Comparison of ENCODE assay signal across 11 mouse cellular contexts in the genomic region with DNA sequence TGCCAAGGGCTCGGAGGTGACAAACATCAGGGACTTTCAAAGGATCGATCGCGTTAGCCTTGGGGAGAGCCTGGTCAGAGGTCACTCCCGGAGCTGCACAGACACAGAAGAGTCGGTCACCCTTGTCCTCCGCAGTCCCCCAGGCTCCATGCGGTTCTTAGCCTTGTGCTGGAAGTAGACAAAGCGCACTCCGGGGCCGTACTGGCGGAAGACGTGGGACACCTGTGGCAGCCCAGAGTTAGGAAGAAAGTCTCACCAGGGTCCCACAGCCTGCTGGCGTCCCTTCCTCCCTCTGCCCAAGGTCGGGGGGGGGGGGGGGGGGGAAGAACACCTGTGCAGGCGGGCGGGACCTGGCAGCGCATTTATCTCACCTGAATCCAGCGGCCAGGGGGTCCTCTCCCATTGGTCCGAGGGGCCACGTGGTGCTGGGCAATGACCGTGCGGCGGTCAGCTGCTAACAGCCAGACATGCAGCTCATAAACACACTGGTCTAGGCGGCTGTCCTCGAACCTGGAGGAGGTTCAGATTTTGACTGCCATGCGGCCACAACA. TPM values are rescaled to one million over a fixed set of nuclear protein-coding genes. Genes with fewer than 3 reads are reported as not detected.
A peak's percentile ranks its signal among the peaks of the same experiment; 100 is the strongest.
DNase-seq lines count a peak whose midpoint lies in the region; ATAC-seq and TF ChIP-seq lines count a peak whose summit lies in the region.
"Had no signal": no experiment of that assay in that cellular context is flagged by ENCODE, and none has a peak within 500 bp of the region (broad histone marks: within the 10 kb centered on the region; RNA-seq: fewer than 3 reads in every experiment).

No protein-coding gene starts in this region.

- H3K4me1 ChIP-seq in testis, adult 2 months (ENCODE audit: control insufficient read depth, insufficient read depth, low read length), result peaks cover 31% of the 10 kb centered on the region
- peaks cover 13% of the 10 kb centered on the region; the same call in 1 of the 2 replicates for H3K4me1 ChIP-seq in intestine, embryonic 15.5 days (replicated peaks)
- H3K4me1 ChIP-seq in liver, embryonic 14.5 days (replicated peaks; ENCODE audit: control insufficient read depth in 2 of 2, insufficient read depth in 2 of 2, low read length in 1 of 2), result no peaks in the 10 kb centered on the region

- H3K9ac ChIP-seq in intestine, embryonic 15.5 days, result no peak overlapping the region
- H3K9ac ChIP-seq in liver, embryonic 14.5 days (replicated peaks), result no peak overlapping the region
- H3K9ac ChIP-seq: embryonic facial prominence, embryonic 15.5 days had no signal

- no peaks in the 10 kb centered on the region for H3K36me3 ChIP-seq in testis, adult 2 months (ENCODE audit: control insufficient read depth, insufficient read depth, low read length)
- no peaks in the 10 kb centered on the region for H3K36me3 ChIP-seq in intestine, embryonic 15.5 days
- H3K36me3 ChIP-seq in liver, embryonic 14.5 days (replicated peaks; ENCODE audit: control insufficient read depth, insufficient read depth, low read depth), result no peaks in the 10 kb centered on the region
- H3K36me3 ChIP-seq: embryonic facial prominence, embryonic 15.5 days had no signal

- peaks cover 4% of the 10 kb centered on the region for H3K27me3 ChIP-seq in testis, adult 2 months (ENCODE audit: control insufficient read depth, insufficient read depth, low read length)
- H3K27me3 ChIP-seq in intestine, embryonic 15.5 days (replicated peaks), result peaks cover 24% of the 10 kb centered on the region
- peaks cover 25% of the 10 kb centered on the region for H3K27me3 ChIP-seq in liver, embryonic 14.5 days (ENCODE audit: control insufficient read depth, insufficient read depth, low read length)

- intact Hi-C loops in left cerebral cortex, postnatal 10 days (cut with DNase I), result no loop called here

- 0 out of 2 replicates have a peak overlapping the region, but pooled peaks have one; percentile 3 for H3K4me3 ChIP-seq in testis, adult 2 months (ENCODE audit: control insufficient read depth, low read depth, low read length)
- H3K4me3 ChIP-seq in intestine, embryonic 15.5 days (replicated peaks), result peak overlapping the region; percentile 19
- no peak overlapping the region for H3K4me3 ChIP-seq in liver, embryonic 14.5 days (ENCODE audit: insufficient read depth in 1 of 2, low read depth in 2 of 2, low read length in 2 of 2)
- H3K4me3 ChIP-seq in layer of hippocampus, adult 2 months, result no peak overlapping the region
- H3K4me3 ChIP-seq: embryonic facial prominence, embryonic 15.5 days had no signal

- no peak for DNase-seq in testis, postnatal 10 days (ENCODE audit: low spot score)
- DNase-seq in liver, embryonic 14.5 days (ENCODE audit: low read depth in 3 of 3, low spot score in 3 of 3), result no peak
- DNase-seq in yolk sac, embryonic 10.5 days (ENCODE audit: low spot score), result peak; percentile 84
- DNase-seq in left cerebral cortex, postnatal 10 days (ENCODE audit: extremely low spot score in 1 of 2, low spot score in 2 of 2), result no peak
- no peak for DNase-seq in layer of hippocampus, adult 2 months (ENCODE audit: low spot score in 2 of 2)
- DNase-seq in lung, postnatal 14 days, result no peak
- DNase-seq: lung, adult 2 months; thymus, adult 2 months had no signal

- H3K27ac ChIP-seq in testis, adult 2 months (ENCODE audit: control insufficient read depth, insufficient read depth, low read depth, low read length), result no peak overlapping the region
- no peak overlapping the region for H3K27ac ChIP-seq in intestine, embryonic 15.5 days
- no peak overlapping the region for H3K27ac ChIP-seq in liver, embryonic 14.5 days
- H3K27ac ChIP-seq in layer of hippocampus, adult 2 months, result no peak overlapping the region
- H3K27ac ChIP-seq: embryonic facial prominence, embryonic 15.5 days had no signal

- H3K4me2 ChIP-seq in intestine, embryonic 15.5 days (replicated peaks), result peak overlapping the region; percentile 55
- H3K4me2 ChIP-seq in liver, embryonic 14.5 days (ENCODE audit: low read depth), result peak overlapping the region; percentile 20
- H3K4me2 ChIP-seq: embryonic facial prominence, embryonic 15.5 days had no signal

- TF ChIP-seq POLR2A in testis, adult 2 months (IDR thresholded peaks at IDR 0.05; ENCODE audit: control insufficient read depth, low read depth, low read length), result no peak

- WGBS in intestine, embryonic 15.5 days, result 4% methylated on average over 23 of the region's 27 CpGs
- WGBS in liver, embryonic 14.5 days (ENCODE audit: insufficient replicate concordance), result 14% methylated on average over 22 of the region's 27 CpGs

- H3K9me3 ChIP-seq in intestine, embryonic 15.5 days, result no peaks in the 10 kb centered on the region
- no peaks in the 10 kb centered on the region for H3K9me3 ChIP-seq in liver, embryonic 14.5 days (ENCODE audit: control insufficient read depth, low read length)
- H3K9me3 ChIP-seq: embryonic facial prominence, embryonic 15.5 days had no signal

- ATAC-seq in intestine, embryonic 15.5 days, result peak; percentile 63
- ATAC-seq in liver, embryonic 14.5 days (ENCODE audit: insufficient read depth), result no peak

- no peak for TF ChIP-seq EP300 in liver, embryonic 14.5 days (IDR thresholded peaks at IDR 0.05; ENCODE audit: low read depth)

- TF ChIP-seq CTCF in testis, adult 2 months (IDR thresholded peaks at IDR 0.05; ENCODE audit: control insufficient read depth, insufficient read depth, insufficient replicate concordance, low read depth, low read length), result no peak
- TF ChIP-seq CTCF in liver, embryonic 14.5 days (IDR thresholded peaks at IDR 0.05; ENCODE audit: low read depth), result no peak
- TF ChIP-seq CTCF in layer of hippocampus, adult 2 months (conservative IDR thresholded peaks at IDR 0.05), result no peak

RNA-seq across cellular contexts. Expression of gene Nccrp1, which starts 2.9 kb away (rescaled TPM):
- polyA plus RNA-seq in testis, adult 2 months (2012; rRNA removed), result 0.62 and 0.70 TPM in 2 replicates
- not detected in 2 replicates for polyA plus RNA-seq in intestine, embryonic 15.5 days (2015; fragmentation: Nextera tagmentation; extraction: Ambion mirVana)
- 0.05 TPM in 1 of 2 replicates, not detected in the other for polyA plus RNA-seq in liver, embryonic 14.5 days (2012; rRNA removed)
- polyA plus RNA-seq in liver, embryonic 14.5 days (2014; fragmentation: Nextera tagmentation; extraction: Ambion mirVana), result not detected in 2 replicates
- total RNA-seq in left cerebral cortex, postnatal 10 days (2021), result under 1 TPM in 1 of 2 experiments, not detected in 1; 0.21 TPM
- total RNA-seq in layer of hippocampus, adult 2 months (2021), result under 1 TPM; 0.23 to 0.47 TPM

RNA-seq across cellular contexts. Expression of gene Sycn, which starts 3.4 kb away (rescaled TPM):
- polyA plus RNA-seq in testis, adult 2 months (2012; rRNA removed), result 0.24 and 0.31 TPM in 2 replicates
- polyA plus RNA-seq in intestine, embryonic 15.5 days (2015; fragmentation: Nextera tagmentation; extraction: Ambion mirVana), result 33.3 and 122 TPM in 2 replicates
- not detected in 2 replicates for polyA plus RNA-seq in liver, embryonic 14.5 days (2012; rRNA removed)
- polyA plus RNA-seq in liver, embryonic 14.5 days (2014; fragmentation: Nextera tagmentation; extraction: Ambion mirVana), result not detected in 2 replicates
- not detected for total RNA-seq in left cerebral cortex, postnatal 10 days (2021)
- not detected for total RNA-seq in layer of hippocampus, adult 2 months (2021)
- polyA plus RNA-seq: embryonic facial prominence, embryonic 15.5 days; lung, adult 2 months had no signal

RNA-seq across cellular contexts. Expression of gene Ifnl3, which starts 21.5 kb away (rescaled TPM):
- not detected in 2 replicates for polyA plus RNA-seq in testis, adult 2 months (2012; rRNA removed)
- not detected in 2 replicates for polyA plus RNA-seq in intestine, embryonic 15.5 days (2015; fragmentation: Nextera tagmentation; extraction: Ambion mirVana)
- polyA plus RNA-seq in liver, embryonic 14.5 days (2012; rRNA removed), result not detected in 2 replicates
- polyA plus RNA-seq in liver, embryonic 14.5 days (2014; fragmentation: Nextera tagmentation; extraction: Ambion mirVana), result not detected in 2 replicates
- not detected for total RNA-seq in left cerebral cortex, postnatal 10 days (2021)
- not detected for total RNA-seq in layer of hippocampus, adult 2 months (2021)
- polyA plus RNA-seq: embryonic facial prominence, embryonic 15.5 days; lung, adult 2 months had no signal

RNA-seq across cellular contexts. Expression of gene Ifnl2, which starts 33.9 kb away (rescaled TPM):
- polyA plus RNA-seq in testis, adult 2 months (2012; rRNA removed), result not detected in 2 replicates
- not detected in 2 replicates for polyA plus RNA-seq in intestine, embryonic 15.5 days (2015; fragmentation: Nextera tagmentation; extraction: Ambion mirVana)
- not detected in 2 replicates for polyA plus RNA-seq in liver, embryonic 14.5 days (2012; rRNA removed)
- polyA plus RNA-seq in liver, embryonic 14.5 days (2014; fragmentation: Nextera tagmentation; extraction: Ambion mirVana), result not detected in 2 replicates
- total RNA-seq in left cerebral cortex, postnatal 10 days (2021), result not detected
- not detected for total RNA-seq in layer of hippocampus, adult 2 months (2021)
- polyA plus RNA-seq: embryonic facial prominence, embryonic 15.5 days; lung, adult 2 months had no signal

RNA-seq across cellular contexts. Expression of gene Samd4b, which starts 53.8 kb away (rescaled TPM):
- 234 and 246 TPM in 2 replicates for polyA plus RNA-seq in testis, adult 2 months (2012; rRNA removed)
- polyA plus RNA-seq in intestine, embryonic 15.5 days (2015; fragmentation: Nextera tagmentation; extraction: Ambion mirVana), result 18.9 and 19.5 TPM in 2 replicates
- 12.0 and 14.2 TPM in 2 replicates for polyA plus RNA-seq in liver, embryonic 14.5 days (2012; rRNA removed)
- 4.5 and 5.9 TPM in 2 replicates for polyA plus RNA-seq in liver, embryonic 14.5 days (2014; fragmentation: Nextera tagmentation; extraction: Ambion mirVana)
- total RNA-seq in left cerebral cortex, postnatal 10 days (2021), result 10 to 100 TPM; 55.9 to 58.4 TPM
- total RNA-seq in layer of hippocampus, adult 2 months (2021), result 10 to 100 TPM; 67.8 to 70.1 TPM

Comparison
In these comparisons a context has a peak if more than half of its experiments do, and no peak if none do; other contexts are left out.
1. H3K4me3 ChIP-seq: peak in testis, adult 2 months (single experiment) and intestine, embryonic 15.5 days (single experiment); none in liver, embryonic 14.5 days (0 of 2) and layer of hippocampus, adult 2 months (single experiment).
2. RNA of gene Sycn, which starts 3.4 kb away (polyA plus RNA-seq): 33.3 to 122 TPM in intestine, embryonic 15.5 days; 0.24 to 0.31 TPM in testis, adult 2 months and not detected in liver, embryonic 14.5 days; every median in the first group is over 10 times any median in the second.